16 mouse cellular contexts compared by ENCODE assay signal in genomic region chr9:53426726-53427125, GRCm38 (mm10). TPM values are rescaled to one million over a fixed set of nuclear protein-coding genes. Genes with fewer than 3 reads are reported as not detected.
"Had no signal": no experiment of that assay in that cellular context is flagged by ENCODE, and none has a peak within 500 bp of the region (broad histone marks: within the 10 kb centered on the region; RNA-seq: fewer than 3 reads in every experiment).

No protein-coding gene starts in this region.

- H3K4me3 ChIP-seq: intestine, embryonic 15.5 days; limb, embryonic 10.5 days; midbrain, embryonic 15.5 days; neural tube, embryonic 13.5 days had no signal

- H3K4me1 ChIP-seq: intestine, embryonic 15.5 days; limb, embryonic 10.5 days; midbrain, embryonic 15.5 days; neural tube, embryonic 13.5 days had no signal

- H3K27me3 ChIP-seq: intestine, embryonic 15.5 days; midbrain, embryonic 15.5 days; neural tube, embryonic 13.5 days had no signal

- DNase-seq: kidney, adult 18-20 months; kidney, postnatal 14 days; lung, adult 2 months; lung, postnatal 4 days; retina, postnatal 1 day; right cerebral cortex, postnatal 4 days; spleen, adult 18-20 months; thymus, adult 18-20 months; thymus, postnatal 25 days had no signal

- H3K4me2 ChIP-seq: intestine, embryonic 15.5 days; midbrain, embryonic 11.5 days; midbrain, embryonic 15.5 days; neural tube, embryonic 13.5 days had no signal

- H3K9ac ChIP-seq: intestine, embryonic 15.5 days; midbrain, embryonic 15.5 days; neural tube, embryonic 13.5 days had no signal

- H3K27ac ChIP-seq: intestine, embryonic 15.5 days; limb, embryonic 10.5 days; midbrain, embryonic 15.5 days; neural tube, embryonic 13.5 days had no signal

- H3K9me3 ChIP-seq: intestine, embryonic 15.5 days; limb, embryonic 10.5 days; midbrain, embryonic 15.5 days; neural tube, embryonic 13.5 days had no signal

- H3K36me3 ChIP-seq: intestine, embryonic 15.5 days; limb, embryonic 10.5 days; midbrain, embryonic 15.5 days; neural tube, embryonic 13.5 days had no signal

- ATAC-seq: intestine, embryonic 15.5 days; lung, postnatal 0 days; midbrain, embryonic 15.5 days had no signal

RNA-seq across cellular contexts. Expression of gene 4930550C14Rik, which starts 24.6 kb away (rescaled TPM):
- total RNA-seq: monocyte, adult 5-6 weeks had no signal
